Mouse (Mus musculus) hindbrain, postnatal 0 days (tissue): ENCODE measurements at regions not wholly inside any gene's neighbourhood (a gene's known extent, or its start where the extent isn't known, plus 50 kb on each side); places are given as distances from the start of the nearest gene placed in this dataset.
A peak's percentile ranks its signal among the peaks of the same experiment; 100 is the strongest.

Source experiments
- ATAC-seq: fragments of 200-750 bp; cut with Nextera tagmentation; 2 replicates; pipeline ENCODE4 v1.8.0; 2017; ENCODE audit warnings: mild to moderate bottlenecking, moderate TSS enrichment, moderate library complexity
- DNase-seq: peaks from one replicate; pipeline ENCODE4 v3.0.0-alpha.2; 2015; ENCODE audit warnings: low spot score
- H3K27ac ChIP-seq: fragments of 300-500 bp; sonication (generic); 2 replicates; pipeline ENCODE4 v1.5.1; 2014; ENCODE audit warnings: mild to moderate bottlenecking
- H3K27me3 ChIP-seq: fragments of 300-500 bp; sonication (generic); 2 replicates; pipeline ENCODE4 v1.6.1; 2014; ENCODE audit warnings: low read length, mixed read lengths; ENCODE audit not compliant: insufficient read depth
- H3K36me3 ChIP-seq: fragments of 300-500 bp; sonication (generic); 2 replicates; pipeline ENCODE4 v1.6.1; 2014; ENCODE audit warnings: low read length, mixed read lengths; ENCODE audit not compliant: insufficient read depth
- H3K4me1 ChIP-seq: fragments of 300-500 bp; sonication (generic); 2 replicates; pipeline ENCODE4 v1.6.1; 2014; ENCODE audit warnings: antibody characterized with exemption, low read length, mixed read lengths; ENCODE audit not compliant: insufficient read depth
- H3K4me2 ChIP-seq: fragments of 300-500 bp; sonication (generic); 2 replicates; pipeline ENCODE4 v1.6.1; 2014; ENCODE audit warnings: low read depth, mild to moderate bottlenecking, low read length, moderate library complexity, mixed read lengths
- H3K4me3 ChIP-seq: fragments of 300-500 bp; sonication (generic); 2 replicates; pipeline ENCODE4 v1.5.1; 2014; ENCODE audit warnings: low read length
- H3K9ac ChIP-seq: fragments of 300-500 bp; sonication (generic); replicated peaks from 2 replicates; pipeline ENCODE4 v1.6.1; 2014; ENCODE audit warnings: mild to moderate bottlenecking, low read length, moderate library complexity, mixed read lengths
- H3K9me3 ChIP-seq: fragments of 300-500 bp; sonication (generic); 2 replicates; pipeline ENCODE4 v1.6.1; 2016; ENCODE audit warnings: low read length, mixed read lengths
- CTCF ChIP-seq: IDR thresholded peaks from 2 replicates; pipeline ENCODE4 v1.5.1; 2016; ENCODE audit warnings: antibody characterized with exemption, control low read depth, low read depth
- WGBS: fragments of 180-500 bp; shearing (Covaris S2); extraction: QIAGEN DNeasy Blood & Tissue Kit; methylation state at CpG from one replicate; pipeline ENCODE4 v1.1.7; 2014; 5-methylcytosine and 5-hydroxymethylcytosine counted together

DNA sequence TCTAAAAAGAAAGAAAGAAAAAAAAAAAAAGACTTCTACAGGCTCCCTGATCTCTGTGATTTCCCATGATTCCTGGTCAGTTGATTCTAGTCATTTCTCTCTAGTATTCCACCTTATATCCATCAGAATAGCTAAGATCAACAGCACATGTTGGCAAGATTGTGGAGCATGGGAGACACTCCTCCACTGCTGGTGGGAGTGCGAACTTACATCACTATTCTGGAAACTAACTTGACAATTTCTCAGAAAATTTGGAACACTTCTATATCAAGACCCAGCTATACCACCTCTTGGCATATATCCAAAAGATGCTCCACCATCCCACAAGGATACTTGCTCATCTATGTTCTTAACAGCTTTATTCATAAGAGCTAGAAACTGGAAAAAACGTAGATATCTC is 3266.0 kb upstream of the Lrrc6 start:
- no peaks in the 10 kb centered on the region for H3K27me3 ChIP-seq
- no peaks in the 10 kb centered on the region for H3K4me1 ChIP-seq
- DNase-seq (no peak), ATAC-seq (no peak)
- H3K9me3 ChIP-seq: no peaks in the 10 kb centered on the region
- no peak overlapping the region for H3K27ac ChIP-seq
- no peaks in the 10 kb centered on the region for H3K36me3 ChIP-seq
- H3K9ac ChIP-seq: no peak overlapping the region
- H3K4me3 ChIP-seq: no peak overlapping the region
- TF ChIP-seq CTCF: no peak
- no peak overlapping the region for H3K4me2 ChIP-seq
- WGBS: 90% methylated on average over 2 of the region's 2 CpGs

DNA sequence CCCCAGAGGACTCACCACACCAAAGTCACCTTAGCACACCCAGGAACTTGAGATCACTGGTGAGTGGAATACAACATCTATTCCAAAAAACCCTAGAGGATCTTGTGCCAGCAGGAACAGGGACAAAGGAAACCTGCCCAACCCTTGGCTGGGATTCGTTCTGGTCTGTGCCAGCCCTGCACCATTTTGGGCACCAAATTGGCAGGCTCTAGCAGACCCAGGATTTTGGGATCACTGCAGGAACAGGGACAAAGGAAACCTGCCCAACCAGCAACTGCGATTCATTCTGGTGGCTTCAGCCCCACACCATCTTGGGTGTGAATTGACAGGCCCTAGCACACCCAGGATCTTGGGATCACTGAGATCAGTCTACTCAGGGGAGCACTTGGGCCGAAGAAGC is 3251.9 kb upstream of the Lrrc6 start:
- Histone ChIP-seq H3K4me1 (no peaks in the 10 kb centered on the region), H3K36me3 (no peaks in the 10 kb centered on the region), H3K4me2 (no peak overlapping the region), H3K9ac (no peak overlapping the region), H3K27me3 (no peaks in the 10 kb centered on the region), H3K27ac (no peak overlapping the region), H3K4me3 (no peak overlapping the region), H3K9me3 (no peaks in the 10 kb centered on the region)
- 82% methylated on average over 3 of the region's 3 CpGs for WGBS
- no peak for TF ChIP-seq CTCF
- ATAC-seq (no peak), DNase-seq (no peak)

GRCm38 (mm10) chr15:69714680-69715079 is 3214.0 kb upstream of the Lrrc6 start:
- 42% methylated on average over 2 of the region's 2 CpGs for WGBS
- H3K27ac ChIP-seq: no peak overlapping the region
- H3K9ac ChIP-seq: no peak overlapping the region
- H3K9me3 ChIP-seq: no peaks in the 10 kb centered on the region
- H3K36me3 ChIP-seq: no peaks in the 10 kb centered on the region
- H3K4me3 ChIP-seq: no peak overlapping the region
- DNase-seq: peak; percentile 56
- no peaks in the 10 kb centered on the region for H3K27me3 ChIP-seq
- H3K4me2 ChIP-seq: no peak overlapping the region
- TF ChIP-seq CTCF: no peak
- no peaks in the 10 kb centered on the region for H3K4me1 ChIP-seq
- ATAC-seq: no peak

DNA sequence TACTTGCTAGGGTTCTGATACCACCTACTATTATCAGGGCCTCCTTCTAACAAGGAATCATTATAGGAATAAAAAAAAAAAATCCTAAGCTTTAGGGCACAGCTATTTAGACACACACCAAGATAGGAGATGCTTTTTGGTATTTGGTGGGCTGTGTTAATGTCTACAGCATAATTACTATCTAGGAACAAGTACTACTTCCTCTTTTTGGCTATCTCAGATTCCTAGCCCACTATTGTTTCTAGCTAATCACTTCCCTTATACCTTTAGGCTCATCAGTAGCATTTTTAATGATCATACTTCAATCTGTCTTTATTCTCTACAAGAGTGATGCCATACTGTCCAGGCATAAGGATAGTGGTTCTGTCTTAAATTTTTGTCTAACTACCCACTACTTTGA is 3213.2 kb upstream of the Lrrc6 start:
- no peak for ATAC-seq

GRCm38 (mm10) chr15:69695639-69696205 is 3195.0 kb upstream of the Lrrc6 start:
- Histone ChIP-seq H3K4me2 (no peak overlapping the region), H3K4me1 (no peaks in the 10 kb centered on the region), H3K9ac (no peak overlapping the region), H3K9me3 (no peaks in the 10 kb centered on the region), H3K36me3 (no peaks in the 10 kb centered on the region), H3K4me3 (no peak overlapping the region), H3K27me3 (no peaks in the 10 kb centered on the region), H3K27ac (no peak overlapping the region)
- DNase-seq (no peak), ATAC-seq (no peak)
- 77% methylated on average over 4 of the region's 4 CpGs for WGBS
- TF ChIP-seq CTCF: no peak

More for the DNA sequence above, 3213.2 kb upstream of the Lrrc6 start:
- no peak overlapping the region for H3K27ac ChIP-seq
- no peak overlapping the region for H3K4me2 ChIP-seq
- no peaks in the 10 kb centered on the region for H3K27me3 ChIP-seq
- no peak for TF ChIP-seq CTCF
- H3K4me3 ChIP-seq: no peak overlapping the region
- H3K4me1 ChIP-seq: no peaks in the 10 kb centered on the region
- no peaks in the 10 kb centered on the region for H3K36me3 ChIP-seq
- H3K9ac ChIP-seq: no peak overlapping the region
- H3K9me3 ChIP-seq: no peaks in the 10 kb centered on the region
- no peak for DNase-seq

DNA sequence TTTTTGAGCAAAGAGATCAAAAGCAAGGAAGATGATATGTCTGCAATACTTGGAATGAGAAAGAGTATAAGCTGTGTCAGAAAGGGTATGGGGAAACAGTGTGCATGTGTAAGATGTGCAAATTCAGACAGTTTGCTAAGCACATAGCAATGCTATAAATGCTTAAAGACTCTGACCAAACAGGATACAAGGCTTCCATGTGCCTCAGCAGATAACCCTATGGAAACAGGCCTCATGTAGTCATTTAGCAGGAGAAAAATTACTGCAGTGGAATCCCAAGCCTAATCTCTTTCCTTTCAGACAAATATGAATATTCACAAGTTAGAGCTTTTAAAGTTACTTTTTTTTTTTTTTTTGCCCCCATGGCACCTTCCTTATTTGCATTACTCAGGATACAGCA is 3189.8 kb upstream of the Lrrc6 start:
- Histone ChIP-seq H3K9me3 (no peaks in the 10 kb centered on the region), H3K27ac (no peak overlapping the region), H3K4me2 (no peak overlapping the region), H3K4me1 (no peaks in the 10 kb centered on the region), H3K27me3 (no peaks in the 10 kb centered on the region), H3K9ac (no peak overlapping the region), H3K4me3 (no peak overlapping the region), H3K36me3 (no peaks in the 10 kb centered on the region)
- DNase-seq (no peak), ATAC-seq (no peak)
- TF ChIP-seq CTCF: no peak
